ENCODE assay signal across 20 mouse cellular contexts in genomic region chr12:26188996-26189395, GRCm38 (mm10).
A peak's percentile ranks its signal among the peaks of the same experiment; 100 is the strongest.
DNase-seq lines count a peak whose midpoint lies in the region.
"Had no signal": no experiment of that assay in that cellular context is flagged by ENCODE, and none has a peak within 500 bp of the region (broad histone marks: within the 10 kb centered on the region; RNA-seq: fewer than 3 reads in every experiment).

No protein-coding gene starts in this region.

- peak; percentile 29 for DNase-seq in heart, adult 11 months
- no peak for DNase-seq in heart, postnatal 4 days
- DNase-seq in Muller cell, postnatal 12 days (ENCODE audit: inconsistent ontology term): peak; percentile 27
- DNase-seq in cerebellum, adult 8-10 months: peak; percentile 50
- no peak for DNase-seq in lung, adult 18-20 months
- no peak for DNase-seq in ovary, postnatal 36 days (ENCODE audit: low spot score)
- DNase-seq in adrenal gland, adult 18-20 months (ENCODE audit: low spot score in 2 of 2): no peak
- DNase-seq: adrenal gland, adult 8-10 months; gastrocnemius, postnatal 25 days; heart, adult 2 months; kidney, adult 11 months; kidney, postnatal 36 days; left cerebral cortex, postnatal 4 days; liver, embryonic 13.5 days; lung, adult 2 months; lung, postnatal 10 days; midbrain, embryonic 14.5 days; right cerebral cortex, adult 18-20 months; spleen, adult 18-20 months; thymus, postnatal 14 days had no signal

Comparison
In these comparisons a context has a peak if more than half of its experiments do, and no peak if none do; other contexts are left out.
1. DNase-seq: peak in heart, adult 11 months (single experiment), Muller cell, postnatal 12 days (single experiment) and cerebellum, adult 8-10 months (single experiment); none in heart, postnatal 4 days (single experiment), lung, adult 18-20 months (0 of 2), ovary, postnatal 36 days (single experiment) and adrenal gland, adult 18-20 months (0 of 2).